Mouse (Mus musculus) forebrain, embryonic 16.5 days (tissue): Measurements from ENCODE around the gene Mtnr1b. TPM values are rescaled to one million over a fixed set of nuclear protein-coding genes. Genes with fewer than 3 reads are reported as not detected.
"Not testable (repeated sequence)": the region's sequence is repeated elsewhere in the genome, so short reads cannot be mapped to it uniquely, and the experiment has no call there.

Experiments used
- ATAC-seq: fragments of 200-750 bp; cut with Nextera tagmentation; 2 replicates; pipeline ENCODE4 v1.8.0; 2017; ENCODE audit warnings: mild to moderate bottlenecking, moderate library complexity
- H3K27ac ChIP-seq: fragments of 300-500 bp; sonication (generic); 2 replicates; pipeline ENCODE4 v1.5.1; 2014; ENCODE audit warnings: low read length, control low read depth
- H3K27me3 ChIP-seq: fragments of 300-500 bp; sonication (generic); replicated peaks from 2 replicates; pipeline ENCODE4 v1.6.1; 2014; ENCODE audit warnings: low read length; ENCODE audit not compliant: control insufficient read depth, insufficient read depth
- H3K36me3 ChIP-seq: fragments of 300-500 bp; sonication (generic); 2 replicates; pipeline ENCODE4 v1.6.1; 2014; ENCODE audit not compliant: control insufficient read depth, insufficient read depth
- H3K4me1 ChIP-seq: fragments of 300-500 bp; sonication (generic); replicated peaks from 2 replicates; pipeline ENCODE4 v1.6.1; 2014; ENCODE audit warnings: low read length; ENCODE audit not compliant: control insufficient read depth, insufficient read depth
- H3K4me2 ChIP-seq: fragments of 300-500 bp; sonication (generic); 2 replicates; pipeline ENCODE4 v1.6.1; 2014; ENCODE audit warnings: mild to moderate bottlenecking, low read length, control low read depth
- H3K4me3 ChIP-seq: fragments of 300-500 bp; sonication (generic); replicated peaks from 2 replicates; pipeline ENCODE4 v1.5.1; 2014; ENCODE audit warnings: mild to moderate bottlenecking, low read length, control low read depth
- H3K9ac ChIP-seq: fragments of 300-500 bp; sonication (generic); replicated peaks from 2 replicates; pipeline ENCODE4 v1.6.1; 2014; ENCODE audit warnings: low read depth, low read length, control low read depth
- H3K9me3 ChIP-seq: fragments of 300-500 bp; sonication (generic); 2 replicates; pipeline ENCODE4 v1.6.1; 2016; ENCODE audit warnings: low read length; ENCODE audit not compliant: control insufficient read depth
- WGBS: fragments of 180-500 bp; shearing (Covaris S2); extraction: QIAGEN DNeasy Blood & Tissue Kit; methylation state at CpG from one replicate; pipeline ENCODE4 v1.1.7; 2014; 5-methylcytosine and 5-hydroxymethylcytosine counted together
- polyA plus RNA-seq: library from polyadenylated mRNA; unstranded; fragments of >200 nt; fragmentation: Nextera tagmentation; extraction: Ambion mirVana; gene quantifications from 2 replicates; pipeline ENCODE4 v1.2.1, GENCODE M21; 2015

Mtnr1b gene
- polyA plus RNA-seq, 1 experiment from 2014 or later: not detected

- no peaks in the 10 kb centered on the region for H3K4me1 ChIP-seq
- no peak overlapping the region for H3K9ac ChIP-seq
- H3K9me3 ChIP-seq: no peaks in the 10 kb centered on the region
- H3K27ac ChIP-seq: no peak overlapping the region
- H3K4me3 ChIP-seq: no peak overlapping the region
- H3K4me2 ChIP-seq: no peak overlapping the region
- H3K36me3 ChIP-seq: no peaks in the 10 kb centered on the region
- no peak for ATAC-seq
- H3K27me3 ChIP-seq: no peaks in the 10 kb centered on the region
Observed at GRCm38 (mm10) chr9:15880754-15881153, 6.4 kb upstream of the Mtnr1b start.

DNA sequence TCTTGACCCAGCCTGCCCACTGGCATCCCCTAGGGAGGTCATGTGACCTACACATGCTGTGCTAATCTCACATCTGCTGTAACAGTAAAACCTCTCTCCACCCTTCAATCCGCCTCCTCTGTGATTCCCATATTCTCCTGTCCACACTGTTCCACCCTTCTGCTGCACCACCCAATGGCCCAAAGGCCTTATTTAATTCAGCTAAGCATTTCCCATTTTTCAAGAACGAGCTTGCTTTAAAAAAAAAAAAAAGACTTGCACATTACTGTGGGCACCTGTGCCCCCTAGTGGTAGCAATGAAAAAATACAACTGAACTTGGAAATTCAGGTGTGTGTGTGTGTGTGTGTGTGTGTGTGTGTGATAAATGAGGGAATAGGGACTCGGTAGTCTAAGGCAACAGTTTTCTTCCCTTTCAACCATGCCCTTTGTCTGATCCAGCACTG is 5.8 kb upstream of the Mtnr1b start:
- ATAC-seq: peak; percentile 69
- no peak overlapping the region for H3K4me2 ChIP-seq
- H3K9me3 ChIP-seq: no peaks in the 10 kb centered on the region
- H3K27ac ChIP-seq: no peak overlapping the region
- no peaks in the 10 kb centered on the region for H3K4me1 ChIP-seq
- no peak overlapping the region for H3K4me3 ChIP-seq
- 20% methylated on average over 3 of the region's 3 CpGs for WGBS
- no peaks in the 10 kb centered on the region for H3K36me3 ChIP-seq
- no peaks in the 10 kb centered on the region for H3K27me3 ChIP-seq
- no peak overlapping the region for H3K9ac ChIP-seq

DNA sequence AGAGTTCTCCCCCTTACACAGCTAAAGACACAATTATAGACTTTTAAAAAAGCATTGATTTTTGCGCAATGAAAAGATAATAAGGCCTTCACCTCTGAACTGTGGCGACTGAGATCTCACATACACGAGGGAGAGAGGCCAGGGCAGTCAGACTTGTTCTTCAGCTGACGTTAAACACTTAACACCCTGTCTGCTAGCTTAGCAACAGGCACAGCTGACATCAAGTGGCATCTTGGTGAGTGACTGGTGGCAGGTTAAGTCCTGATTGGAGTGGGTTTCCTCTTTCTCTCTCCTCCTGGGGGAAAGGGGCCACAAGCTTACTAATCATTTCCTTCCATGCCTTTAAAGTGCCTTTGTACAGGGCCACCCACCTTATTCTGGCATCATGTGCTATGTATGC is 4.3 kb downstream of the Mtnr1b start:
- peaks cover 5% of the 10 kb centered on the region; the same call in 1 of the 2 replicates for H3K4me1 ChIP-seq
- no peak overlapping the region for H3K9ac ChIP-seq
- no peaks in the 10 kb centered on the region for H3K27me3 ChIP-seq
- WGBS: 61% methylated on average over 4 of the region's 4 CpGs
- no peaks in the 10 kb centered on the region for H3K36me3 ChIP-seq
- no peak overlapping the region for H3K27ac ChIP-seq
- H3K9me3 ChIP-seq: no peaks in the 10 kb centered on the region
- H3K4me2 ChIP-seq: no peak overlapping the region
- ATAC-seq: no peak
- no peak overlapping the region for H3K4me3 ChIP-seq

- Histone ChIP-seq H3K9ac (no peak overlapping the region), H3K4me2 (no peak overlapping the region), H3K36me3 (no peaks in the 10 kb centered on the region), H3K27me3 (no peaks in the 10 kb centered on the region), H3K27ac (no peak overlapping the region), H3K9me3 (no peaks in the 10 kb centered on the region), H3K4me3 (no peak overlapping the region), H3K4me1 (peaks cover 5% of the 10 kb centered on the region; the same call in 1 of the 2 replicates)
- ATAC-seq: no peak
- 44% methylated on average over 4 of the region's 4 CpGs for WGBS
Observed at GRCm38 (mm10) chr9:15869456-15869855, 4.9 kb downstream of the Mtnr1b start.

DNA sequence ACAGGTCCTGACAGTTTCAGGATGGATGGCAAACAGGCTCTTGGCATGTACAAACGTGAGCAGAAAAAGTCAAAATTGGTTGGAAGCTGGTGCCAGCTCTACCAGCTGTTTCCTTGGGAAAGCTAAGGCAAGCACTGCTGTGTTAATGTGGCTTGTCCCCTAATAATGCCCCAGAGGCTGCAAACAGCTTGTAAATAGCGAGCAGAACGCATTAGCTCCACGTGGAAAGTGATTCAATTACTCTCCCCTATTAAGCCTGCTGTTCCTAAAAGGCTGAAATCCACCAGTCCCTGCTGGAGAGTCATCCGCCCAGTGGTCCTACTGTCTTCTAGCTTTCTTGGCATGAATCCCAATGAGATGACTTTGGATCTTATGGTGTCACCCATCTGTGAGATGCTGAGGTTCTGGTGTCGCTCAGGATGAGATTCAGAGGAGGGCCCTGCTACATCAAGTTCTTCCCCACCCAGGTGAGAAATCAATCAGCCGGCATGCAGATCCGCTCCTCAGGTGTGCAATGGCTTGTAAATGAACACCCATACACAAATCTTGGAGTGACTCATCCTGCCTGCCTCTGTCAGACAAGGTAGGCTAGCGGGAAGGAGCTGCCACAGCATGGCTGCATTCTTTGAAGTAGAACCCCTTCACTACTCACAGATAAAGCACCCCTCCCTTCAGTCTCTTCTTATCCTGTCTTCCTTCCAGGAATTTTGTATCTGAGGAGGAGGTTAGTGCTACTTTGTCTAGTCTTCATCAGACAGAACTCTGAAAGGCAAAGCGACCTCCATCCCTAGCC is 7.9 kb downstream of the Mtnr1b start:
- WGBS: 59% methylated on average over 10 of the region's 10 CpGs

GRCm38 (mm10) chr9:15861402-15861801 is 13.0 kb downstream of the Mtnr1b start:
- 66% methylated on average over 5 of the region's 5 CpGs for WGBS
- no peaks in the 10 kb centered on the region for H3K36me3 ChIP-seq
- H3K9ac ChIP-seq: no peak overlapping the region
- H3K27me3 ChIP-seq: no peaks in the 10 kb centered on the region
- no peak for ATAC-seq
- no peaks in the 10 kb centered on the region for H3K9me3 ChIP-seq
- H3K4me1 ChIP-seq: peaks cover 3% of the 10 kb centered on the region; the same call in 1 of the 2 replicates
- H3K4me2 ChIP-seq: no peak overlapping the region
- H3K4me3 ChIP-seq: no peak overlapping the region
- H3K27ac ChIP-seq: no peak overlapping the region

More for the DNA sequence above, 7.9 kb downstream of the Mtnr1b start:
- Histone ChIP-seq H3K27ac (no peak overlapping the region), H3K27me3 (no peaks in the 10 kb centered on the region), H3K4me2 (no peak overlapping the region), H3K4me3 (no peak overlapping the region), H3K36me3 (no peaks in the 10 kb centered on the region), H3K9me3 (no peaks in the 10 kb centered on the region), H3K9ac (no peak overlapping the region), H3K4me1 (peaks cover 5% of the 10 kb centered on the region; the same call in 1 of the 2 replicates)
- no peak for ATAC-seq

DNA sequence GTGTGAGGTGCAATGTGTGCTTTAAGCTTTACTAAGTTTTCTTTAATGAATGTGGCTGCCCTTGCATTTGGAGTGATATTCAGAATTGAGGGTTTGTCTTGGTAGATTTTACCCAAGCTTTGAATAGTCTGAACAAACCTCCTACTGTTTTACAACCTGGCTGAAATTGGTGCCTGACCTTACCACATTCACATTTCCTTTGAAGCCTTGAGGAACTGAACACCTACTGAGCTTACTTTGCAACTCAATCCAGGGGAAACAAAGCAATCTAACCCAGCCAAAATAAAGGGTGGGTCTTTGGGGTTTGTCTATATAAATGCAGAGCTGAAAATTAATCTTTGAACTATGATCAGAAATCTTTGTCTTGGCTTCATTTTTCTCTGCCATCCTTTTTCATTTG is 23.6 kb downstream of the Mtnr1b start:
- no peak overlapping the region for H3K27ac ChIP-seq
- no peaks in the 10 kb centered on the region for H3K9me3 ChIP-seq
- H3K4me1 ChIP-seq: no peaks in the 10 kb centered on the region
- H3K9ac ChIP-seq: no peak overlapping the region
- H3K4me3 ChIP-seq: no peak overlapping the region
- no peak for ATAC-seq
- H3K27me3 ChIP-seq: no peaks in the 10 kb centered on the region
- no peaks in the 10 kb centered on the region for H3K36me3 ChIP-seq
- no peak overlapping the region for H3K4me2 ChIP-seq

DNA sequence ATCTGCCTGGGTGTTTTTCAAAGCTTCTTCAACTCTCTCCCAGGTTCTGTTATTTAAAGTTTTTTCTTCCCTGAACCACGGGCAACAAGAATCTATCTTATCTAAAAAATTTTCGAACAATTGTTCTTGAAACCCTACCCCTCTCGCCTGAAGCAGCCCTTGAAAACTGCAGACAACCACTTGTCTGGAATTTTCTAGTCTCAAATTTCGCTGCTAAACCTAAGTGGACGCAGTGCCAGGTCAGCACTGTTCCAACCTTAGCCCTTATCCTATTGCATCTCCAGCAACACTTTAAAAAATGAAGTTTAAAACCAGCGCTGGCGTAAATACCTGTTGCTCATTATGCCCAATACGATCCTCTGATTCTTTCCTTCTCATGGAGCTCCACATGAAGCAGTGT is 29.0 kb downstream of the Mtnr1b start:
- Histone ChIP-seq H3K9me3 (no peaks in the 10 kb centered on the region), H3K36me3 (no peaks in the 10 kb centered on the region), H3K4me2 (no peak overlapping the region), H3K9ac (no peak overlapping the region), H3K4me3 (no peak overlapping the region), H3K27ac (no peak overlapping the region), H3K4me1 (no peaks in the 10 kb centered on the region), H3K27me3 (no peaks in the 10 kb centered on the region)
- ATAC-seq: no peak
- 90% methylated on average over 8 of the region's 8 CpGs for WGBS

GRCm38 (mm10) chr9:15844936-15845335 is 29.4 kb downstream of the Mtnr1b start:
- H3K27me3 ChIP-seq, H3K4me1 ChIP-seq, H3K4me3 ChIP-seq, H3K27ac ChIP-seq, H3K9me3 ChIP-seq, H3K9ac ChIP-seq, H3K36me3 ChIP-seq, H3K4me2 ChIP-seq, ATAC-seq: not testable (repeated sequence)
- WGBS: 84% methylated on average over 4 of the region's 4 CpGs
